Mouse (Mus musculus) liver, embryonic 14.5 days (tissue): Measurements from ENCODE around the gene Gtpbp1.

Experiments used
- CTCF ChIP-seq: IDR thresholded peaks from 2 replicates; pipeline ENCODE4 v1.5.1; 2016; ENCODE audit warnings: antibody characterized with exemption, low read depth, control low read depth
- EP300 ChIP-seq: IDR thresholded peaks from 2 replicates; pipeline ENCODE4 v1.6.1; 2016; ENCODE audit warnings: antibody characterized with exemption, low read depth

DNA sequence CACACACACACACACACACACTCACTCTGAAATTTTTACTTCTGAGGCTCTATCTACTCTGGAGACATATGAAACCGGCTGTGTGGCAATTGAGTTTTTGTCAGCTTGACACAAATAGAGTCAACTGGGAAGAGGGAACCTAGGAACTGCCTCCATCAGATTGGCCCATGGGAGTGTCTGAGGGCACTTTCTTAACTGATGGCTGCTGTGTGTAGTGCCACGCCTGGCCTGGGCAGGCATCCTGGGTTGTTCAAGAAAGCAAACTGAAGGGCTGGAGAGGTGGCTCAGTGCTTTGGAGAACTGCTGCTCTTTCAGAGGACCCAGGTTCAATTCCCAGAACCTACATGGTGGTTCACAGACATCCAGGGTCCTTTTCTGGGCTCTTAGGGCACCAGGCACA, 45.2 kb upstream of the Gtpbp1 start:
- TF ChIP-seq EP300 (no peak), CTCF (no peak)
